Mouse (Mus musculus): ENCODE measurements around the gene Plxnc1. TPM values are rescaled to one million over a fixed set of nuclear protein-coding genes. Genes with fewer than 3 reads are reported as not detected.

Gene Plxnc1
- polyA plus RNA-seq, 1 experiment = 15.8 TPM

DNA sequence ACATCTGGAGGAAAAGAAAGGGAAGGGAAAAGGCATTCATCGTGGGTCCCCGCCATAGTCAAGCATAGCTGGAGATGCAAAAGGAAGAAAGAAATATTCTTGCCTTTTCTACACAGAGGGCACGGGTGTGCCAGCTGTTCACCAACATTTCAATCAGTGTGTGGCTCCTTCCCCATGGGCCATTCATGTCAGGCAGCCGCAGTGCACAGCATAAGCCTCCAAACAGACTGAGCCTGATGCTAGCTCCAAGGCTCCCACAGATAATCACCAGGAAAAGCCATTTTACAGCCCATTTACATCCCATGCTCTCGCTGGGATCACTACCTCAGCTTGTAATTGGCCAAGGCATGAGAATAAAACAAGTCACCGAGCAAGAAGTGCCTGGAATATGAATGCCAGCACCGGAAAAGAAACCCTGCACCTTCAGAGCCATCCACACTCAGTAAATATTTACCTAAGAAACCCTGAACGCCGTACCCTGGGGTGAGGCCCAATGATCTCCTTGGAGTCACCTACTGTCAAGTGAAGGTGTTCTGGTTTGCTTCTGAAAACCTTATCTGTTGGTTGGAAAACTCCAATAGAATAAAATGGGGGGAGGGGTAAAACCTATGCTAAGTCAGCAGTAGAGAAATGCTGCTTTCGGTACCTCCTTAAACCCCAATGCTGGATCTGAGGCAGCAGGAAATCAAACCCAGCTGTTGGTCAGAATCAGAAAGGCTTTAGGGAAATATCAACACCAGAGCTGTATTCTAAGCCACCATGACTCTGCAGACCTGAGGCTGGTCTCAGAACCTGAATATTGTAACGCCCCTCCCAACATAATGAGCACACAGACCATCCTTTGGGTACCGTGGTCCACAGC, 77.4 kb downstream of the Plxnc1 start:
- Histone ChIP-seq H3K4me3 (ENCODE audit: extremely low read depth, insufficient read depth, insufficient read length) (no peak overlapping the region), H3K4me1 (ENCODE audit: control insufficient read depth, insufficient read depth, insufficient read length) (peaks cover 4% of the 10 kb centered on the region; the same call in 1 of the 2 replicates), H3K27ac (ENCODE audit: insufficient read depth, low read length) (no peak overlapping the region), H3K27me3 (ENCODE audit: control insufficient read depth, insufficient read depth, low read length) (no peaks in the 10 kb centered on the region), H3K36me3 (ENCODE audit: control insufficient read depth, insufficient read depth, low read length) (no peaks in the 10 kb centered on the region; the same call in 1 of the 2 replicates)
- 92% methylated on average over 12 of the region's 12 CpGs for WGBS
- DNase-seq (ENCODE audit: low read depth in 1 of 2, low spot score in 2 of 2) = no peak
- TF ChIP-seq POLR2A (IDR thresholded peaks at IDR 0.05; ENCODE audit: low read depth, low read length) = no peak

DNA sequence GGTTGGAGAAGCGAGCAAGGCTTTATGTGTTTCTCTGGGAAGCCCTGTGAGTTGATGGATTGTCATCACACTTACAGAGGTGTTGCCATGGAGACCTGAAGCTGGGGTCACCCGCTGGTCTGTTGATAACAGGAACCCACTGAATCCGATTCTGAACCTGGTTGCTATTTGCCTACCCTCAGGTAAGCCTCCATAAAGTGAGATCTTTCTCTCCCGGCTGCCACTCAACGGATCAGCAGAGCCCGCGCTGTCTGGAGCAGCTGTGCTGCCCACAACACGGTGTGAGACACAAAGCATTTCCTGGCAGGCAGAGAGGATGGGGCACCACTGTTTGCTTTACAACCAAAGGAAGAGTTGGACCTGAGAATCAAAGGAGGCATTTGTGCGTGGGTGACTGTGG, 79.4 kb downstream of the Plxnc1 start:
- 62% methylated on average over 9 of the region's 9 CpGs for WGBS
- TF ChIP-seq CTCF (IDR thresholded peaks at IDR 0.05; ENCODE audit: extremely low read depth, insufficient read depth, insufficient read length, insufficient replicate concordance) (no peak), POLR2A (IDR thresholded peaks at IDR 0.05; ENCODE audit: low read depth, low read length) (no peak)

DNA sequence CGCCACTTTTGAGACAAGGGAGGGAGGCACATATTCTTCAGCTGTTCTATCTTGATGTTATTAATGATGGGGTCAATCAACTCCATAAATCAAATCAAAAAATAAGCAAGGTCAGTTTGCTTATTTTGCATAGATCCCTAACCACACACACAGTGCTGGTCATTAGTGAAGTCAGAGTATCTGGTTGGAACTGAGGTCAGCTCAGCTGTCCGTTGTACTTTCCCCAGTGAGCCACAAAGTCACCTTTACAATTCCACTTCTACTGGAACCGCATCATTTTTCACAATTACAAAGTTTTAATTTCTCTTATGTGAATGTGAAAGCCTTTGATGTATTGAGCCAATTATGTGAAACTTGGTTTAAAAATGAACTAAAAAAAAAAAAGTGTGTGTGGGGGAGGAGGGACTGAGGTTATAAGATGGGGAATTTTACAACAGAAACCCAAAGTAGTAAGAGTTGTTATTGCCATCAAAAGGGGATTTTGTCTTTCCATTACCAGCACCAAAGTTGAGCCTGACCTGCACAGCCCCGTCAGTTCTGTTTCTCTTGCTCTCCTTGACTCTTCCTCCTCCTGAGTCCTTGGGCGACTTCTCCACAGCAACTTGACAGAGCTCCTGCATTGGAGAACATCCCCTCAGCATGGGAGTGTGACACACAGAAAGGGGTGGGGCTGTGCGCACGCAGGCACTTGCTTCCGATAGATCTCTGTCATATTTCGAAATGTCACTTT, 80.3 kb downstream of the Plxnc1 start:
- Histone ChIP-seq H3K4me1 (ENCODE audit: control insufficient read depth, insufficient read depth, insufficient read length) (peaks cover 4% of the 10 kb centered on the region; the same call in 1 of the 2 replicates), H3K27ac (ENCODE audit: insufficient read depth, low read length) (0 out of 2 replicates have a peak overlapping the region, but pooled peaks have one; percentile 23), H3K27me3 (ENCODE audit: control insufficient read depth, insufficient read depth, low read length) (no peaks in the 10 kb centered on the region), H3K36me3 (ENCODE audit: control insufficient read depth, insufficient read depth, low read length) (no peaks in the 10 kb centered on the region; the same call in 1 of the 2 replicates), H3K4me3 (ENCODE audit: extremely low read depth, insufficient read depth, insufficient read length) (no peak overlapping the region)
- no peak for TF ChIP-seq CTCF (IDR thresholded peaks at IDR 0.05; ENCODE audit: extremely low read depth, insufficient read depth, insufficient read length, insufficient replicate concordance)
- no peak for TF ChIP-seq POLR2A (IDR thresholded peaks at IDR 0.05; ENCODE audit: low read depth, low read length)
- WGBS = 79% methylated on average over 9 of the region's 9 CpGs
- no peak for DNase-seq (ENCODE audit: low read depth in 1 of 2, low spot score in 2 of 2)

More for the DNA sequence above, 79.4 kb downstream of the Plxnc1 start:
- Histone ChIP-seq H3K27ac (ENCODE audit: insufficient read depth, low read length) (no peak overlapping the region), H3K36me3 (ENCODE audit: control insufficient read depth, insufficient read depth, low read length) (no peaks in the 10 kb centered on the region; the same call in 1 of the 2 replicates), H3K4me1 (ENCODE audit: control insufficient read depth, insufficient read depth, insufficient read length) (peaks cover 4% of the 10 kb centered on the region; the same call in 1 of the 2 replicates), H3K4me3 (ENCODE audit: extremely low read depth, insufficient read depth, insufficient read length) (no peak overlapping the region), H3K27me3 (ENCODE audit: control insufficient read depth, insufficient read depth, low read length) (no peaks in the 10 kb centered on the region)
- no peak for DNase-seq (ENCODE audit: low read depth in 1 of 2, low spot score in 2 of 2)

DNA sequence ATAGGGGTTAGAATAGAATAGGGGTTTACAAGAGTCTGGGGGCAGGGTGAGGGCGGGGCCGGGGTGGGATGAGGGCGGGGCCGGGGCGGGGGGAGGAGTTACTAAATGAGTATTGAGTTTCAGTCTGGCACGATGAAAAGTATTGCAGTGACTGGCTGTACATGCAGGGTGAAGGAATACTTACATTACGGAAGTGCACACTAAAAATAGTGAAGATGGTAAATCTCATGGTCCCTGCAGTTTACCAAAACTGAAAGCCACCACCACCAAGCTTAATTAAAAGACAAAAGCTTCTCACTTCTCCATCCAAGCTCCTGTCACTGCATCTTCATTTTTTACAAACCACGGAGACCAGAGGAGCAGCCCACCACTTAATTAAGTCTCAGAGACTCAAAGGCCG, 81.4 kb downstream of the Plxnc1 start:
- DNase-seq (ENCODE audit: low read depth in 1 of 2, low spot score in 2 of 2) = no peak
- Histone ChIP-seq H3K27me3 (ENCODE audit: control insufficient read depth, insufficient read depth, low read length) (no peaks in the 10 kb centered on the region), H3K4me3 (ENCODE audit: extremely low read depth, insufficient read depth, insufficient read length) (no peak overlapping the region), H3K36me3 (ENCODE audit: control insufficient read depth, insufficient read depth, low read length) (no peaks in the 10 kb centered on the region; the same call in 1 of the 2 replicates), H3K27ac (ENCODE audit: insufficient read depth, low read length) (no peak overlapping the region), H3K4me1 (ENCODE audit: control insufficient read depth, insufficient read depth, insufficient read length) (peaks cover 9% of the 10 kb centered on the region; the same call in 1 of the 2 replicates)
- WGBS = 82% methylated on average over 9 of the region's 9 CpGs
- TF ChIP-seq POLR2A (IDR thresholded peaks at IDR 0.05; ENCODE audit: low read depth, low read length) (no peak), CTCF (IDR thresholded peaks at IDR 0.05; ENCODE audit: extremely low read depth, insufficient read depth, insufficient read length, insufficient replicate concordance) (no peak)

DNA sequence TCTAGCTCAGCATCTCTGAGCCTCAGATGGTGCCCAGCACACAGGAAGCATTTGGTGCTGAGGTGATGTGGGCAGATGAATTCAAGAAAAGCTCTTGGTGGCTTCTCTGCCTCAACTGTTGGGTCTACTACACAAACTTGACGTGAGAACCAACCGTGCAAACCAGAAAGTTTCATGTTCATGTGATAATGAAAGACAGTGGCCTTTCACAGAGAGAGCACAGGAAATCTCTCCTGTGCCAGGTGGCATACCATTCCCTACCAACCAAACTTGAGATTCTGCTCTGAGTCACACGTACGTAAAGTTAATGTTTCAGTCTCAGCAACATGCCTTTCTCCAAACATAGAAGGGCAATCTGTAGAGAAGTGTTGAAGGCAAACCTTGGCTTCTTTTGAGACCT, 83.8 kb downstream of the Plxnc1 start:
- TF ChIP-seq CTCF (IDR thresholded peaks at IDR 0.05; ENCODE audit: extremely low read depth, insufficient read depth, insufficient read length, insufficient replicate concordance) (no peak), POLR2A (IDR thresholded peaks at IDR 0.05; ENCODE audit: low read depth, low read length) (no peak)
- no peak overlapping the region for H3K27ac ChIP-seq (ENCODE audit: insufficient read depth, low read length)
- H3K4me1 ChIP-seq (ENCODE audit: control insufficient read depth, insufficient read depth, insufficient read length) = peaks cover 9% of the 10 kb centered on the region; the same call in 1 of the 2 replicates
- H3K36me3 ChIP-seq (ENCODE audit: control insufficient read depth, insufficient read depth, low read length) = no peaks in the 10 kb centered on the region; the same call in 1 of the 2 replicates
- H3K4me3 ChIP-seq (ENCODE audit: extremely low read depth, insufficient read depth, insufficient read length) = no peak overlapping the region
- WGBS = 82% methylated on average over 4 of the region's 4 CpGs
- no peaks in the 10 kb centered on the region for H3K27me3 ChIP-seq (ENCODE audit: control insufficient read depth, insufficient read depth, low read length)
- no peak for DNase-seq (ENCODE audit: low read depth in 1 of 2, low spot score in 2 of 2)

DNA sequence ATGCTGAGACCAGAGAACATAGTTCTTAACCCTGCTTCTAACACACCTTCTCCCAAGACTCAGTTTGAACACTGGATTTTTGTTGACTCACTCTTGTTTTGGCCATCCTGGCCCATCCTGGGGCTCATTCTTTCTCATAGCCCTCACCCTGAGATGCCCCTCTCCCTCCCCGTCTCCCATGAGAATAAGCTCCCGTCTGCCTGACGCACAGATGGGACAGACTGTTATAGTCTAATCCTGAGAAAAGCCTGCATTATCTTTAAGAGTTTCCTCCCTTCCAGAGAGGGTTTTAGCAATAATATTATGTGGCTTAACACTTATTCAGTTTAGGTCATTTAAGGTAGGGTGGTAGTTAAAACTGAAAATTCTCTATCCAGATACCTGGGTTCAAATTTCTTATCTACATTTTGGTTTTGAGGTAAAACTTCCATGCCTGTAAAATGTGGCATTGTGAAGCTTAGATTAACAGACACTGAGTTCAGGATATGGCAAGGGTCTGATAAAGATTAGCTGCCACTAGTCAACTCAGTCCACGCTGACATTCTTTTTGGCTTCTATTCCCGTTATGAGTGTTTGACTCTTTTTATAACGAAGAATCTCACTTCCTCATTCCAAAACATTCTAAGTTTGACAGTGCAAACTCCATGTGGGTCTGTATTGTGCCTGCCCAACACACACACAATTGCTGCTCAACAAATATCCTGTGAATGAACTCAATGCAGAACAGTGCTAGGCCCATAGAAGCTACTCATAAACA, 86.2 kb downstream of the Plxnc1 start:
- Histone ChIP-seq H3K27me3 (ENCODE audit: control insufficient read depth, insufficient read depth, low read length) (no peaks in the 10 kb centered on the region), H3K4me3 (ENCODE audit: extremely low read depth, insufficient read depth, insufficient read length) (no peak overlapping the region), H3K36me3 (ENCODE audit: control insufficient read depth, insufficient read depth, low read length) (no peaks in the 10 kb centered on the region; the same call in 1 of the 2 replicates), H3K4me1 (ENCODE audit: control insufficient read depth, insufficient read depth, insufficient read length) (peaks cover 5% of the 10 kb centered on the region; the same call in 1 of the 2 replicates), H3K27ac (ENCODE audit: insufficient read depth, low read length) (no peak overlapping the region)
- DNase-seq (ENCODE audit: low read depth in 1 of 2, low spot score in 2 of 2) = no peak
- WGBS = 49% methylated on average over 6 of the region's 6 CpGs
- TF ChIP-seq CTCF (IDR thresholded peaks at IDR 0.05; ENCODE audit: extremely low read depth, insufficient read depth, insufficient read length, insufficient replicate concordance) = no peak
- TF ChIP-seq POLR2A (IDR thresholded peaks at IDR 0.05; ENCODE audit: low read depth, low read length) = no peak

Measured in spleen, adult 2 months (tissue).